Mouse (Mus musculus): ENCODE measurements at regions not wholly inside any gene's neighbourhood (a gene's known extent, or its start where the extent isn't known, plus 50 kb on each side); places are given as distances from the start of the nearest gene placed in this dataset.

DNA sequence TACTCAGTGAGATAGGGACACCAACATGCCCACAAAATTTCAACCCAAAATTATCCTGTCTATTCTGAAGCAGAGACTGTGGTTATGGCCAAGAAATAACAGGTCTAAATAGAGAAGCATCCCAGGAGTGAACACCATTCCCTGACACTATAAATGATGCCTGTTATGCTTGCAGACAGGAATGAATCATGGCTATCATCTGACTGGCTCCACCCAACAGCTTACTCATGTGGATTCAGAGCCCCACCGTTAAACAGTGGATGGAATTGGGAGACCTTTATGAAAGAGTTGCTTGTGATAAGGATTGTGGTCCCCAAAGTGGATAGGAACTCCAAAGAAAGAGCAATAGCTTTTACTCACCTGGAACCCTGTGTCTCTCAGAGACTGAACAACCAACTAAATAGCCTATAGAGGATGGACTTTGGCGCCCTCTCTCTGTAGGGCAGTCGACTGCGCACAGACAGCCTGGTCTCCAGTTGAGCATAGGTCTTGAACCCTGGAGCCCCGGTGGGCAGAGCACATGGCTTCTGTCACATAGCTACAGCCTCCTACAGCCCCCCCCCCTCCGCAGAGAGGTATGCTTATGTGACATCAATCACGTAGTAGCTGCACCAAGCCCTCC lies 1101.3 kb upstream of the Zeb2 start:
- no peak overlapping the region for H3K4me2 ChIP-seq (replicated peaks)
- no peak overlapping the region for H3K4me3 ChIP-seq
- no peak overlapping the region for H3K9ac ChIP-seq
- H3K27ac ChIP-seq, result no peak overlapping the region
- H3K4me1 ChIP-seq, result no peaks in the 10 kb centered on the region
- 86% methylated on average over 7 of the region's 7 CpGs for WGBS
- no peaks in the 10 kb centered on the region for H3K36me3 ChIP-seq
- H3K27me3 ChIP-seq (replicated peaks), result no peaks in the 10 kb centered on the region
- ATAC-seq (ENCODE audit: low FRiP score, low read depth), result no peak
- H3K9me3 ChIP-seq, result no peaks in the 10 kb centered on the region

DNA sequence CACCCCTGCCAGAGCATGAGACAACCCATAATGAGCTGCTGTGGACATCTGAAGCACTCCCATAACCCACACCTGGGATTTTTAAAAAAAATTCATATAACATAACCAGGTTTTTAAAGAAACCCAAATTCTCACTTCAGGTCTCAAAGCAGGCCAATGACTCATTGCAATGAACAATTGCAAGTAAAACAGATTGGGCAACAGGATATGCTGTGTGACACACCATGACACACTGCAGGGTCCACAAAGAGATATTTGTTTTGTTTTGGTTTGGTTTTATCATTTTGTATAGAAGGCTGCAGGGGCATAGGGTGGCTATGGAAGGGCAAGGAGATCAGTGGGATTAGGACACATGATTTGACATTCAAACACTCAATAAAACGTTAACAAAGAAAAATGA lies 1082.1 kb upstream of the Zeb2 start:
- WGBS, result 53% methylated on average over 1 of the region's 1 CpGs
- Histone ChIP-seq H3K4me1 (no peaks in the 10 kb centered on the region), H3K9ac (no peak overlapping the region), H3K9me3 (no peaks in the 10 kb centered on the region), H3K27ac (no peak overlapping the region), H3K4me2 (replicated peaks) (no peak overlapping the region), H3K36me3 (no peaks in the 10 kb centered on the region), H3K27me3 (replicated peaks) (no peaks in the 10 kb centered on the region), H3K4me3 (no peak overlapping the region)
- no peak for ATAC-seq (ENCODE audit: low FRiP score, low read depth)

DNA sequence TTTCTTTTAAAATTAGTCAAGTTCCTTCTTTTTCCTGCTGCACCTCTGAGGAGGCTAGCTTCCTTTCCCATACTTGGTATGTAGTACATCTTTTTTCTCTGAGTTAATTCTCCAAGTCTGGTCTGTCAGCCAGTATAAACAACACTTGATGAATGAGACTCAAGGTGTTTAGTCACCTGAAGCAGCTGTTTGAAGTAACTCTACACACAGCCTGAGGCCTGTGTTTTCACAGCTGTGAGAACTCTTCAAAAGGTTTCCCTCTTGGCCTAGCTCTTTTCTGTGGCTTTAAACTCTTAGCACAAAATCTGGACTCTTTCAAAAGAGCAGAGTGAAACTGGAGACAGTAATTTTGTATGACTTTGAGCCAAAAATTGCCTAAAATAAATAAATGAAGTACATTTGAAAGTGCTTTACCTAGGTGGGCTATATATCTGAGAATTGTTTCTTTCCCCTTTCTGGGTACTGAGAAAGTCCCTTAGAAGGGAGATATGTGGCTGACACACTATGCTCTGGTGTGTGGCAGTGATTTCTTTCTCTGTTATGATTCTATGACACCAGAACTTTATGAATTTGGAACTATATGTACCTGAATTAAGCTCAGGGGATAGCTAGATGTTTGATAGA lies 1070.2 kb upstream of the Zeb2 start:
- H3K27me3 ChIP-seq (replicated peaks), result no peaks in the 10 kb centered on the region
- no peaks in the 10 kb centered on the region for H3K4me1 ChIP-seq
- no peak overlapping the region for H3K4me3 ChIP-seq
- H3K27ac ChIP-seq, result no peak overlapping the region
- H3K4me2 ChIP-seq (replicated peaks), result no peak overlapping the region
- no peak for ATAC-seq (ENCODE audit: low FRiP score, low read depth)
- no peaks in the 10 kb centered on the region for H3K36me3 ChIP-seq
- no peaks in the 10 kb centered on the region for H3K9me3 ChIP-seq
- H3K9ac ChIP-seq, result no peak overlapping the region

DNA sequence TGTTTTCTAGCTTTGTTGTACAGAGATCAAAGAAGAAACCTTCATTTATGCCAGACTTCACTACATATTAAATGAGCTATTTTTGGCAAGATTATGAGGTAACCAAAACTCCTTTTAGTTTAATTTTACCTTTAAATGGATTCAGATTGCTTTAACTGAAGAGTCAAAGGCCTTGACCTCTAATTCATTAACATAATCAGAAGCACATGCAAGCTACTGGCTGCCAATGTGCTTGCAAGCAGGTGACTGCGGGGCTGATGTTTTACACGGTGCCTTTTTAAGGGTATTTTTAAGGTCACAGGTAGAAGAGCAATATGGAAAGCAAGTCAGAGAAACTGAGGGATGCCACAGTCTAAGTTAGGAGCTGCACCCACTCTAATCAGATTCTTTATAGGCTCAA lies 1066.0 kb upstream of the Zeb2 start:
- Histone ChIP-seq H3K9ac (no peak overlapping the region), H3K27ac (no peak overlapping the region), H3K9me3 (no peaks in the 10 kb centered on the region), H3K4me2 (replicated peaks) (no peak overlapping the region), H3K4me1 (no peaks in the 10 kb centered on the region), H3K4me3 (no peak overlapping the region), H3K27me3 (replicated peaks) (no peaks in the 10 kb centered on the region), H3K36me3 (no peaks in the 10 kb centered on the region)
- ATAC-seq (ENCODE audit: low FRiP score, low read depth), result no peak
- WGBS, result 82% methylated on average over 2 of the region's 2 CpGs

DNA sequence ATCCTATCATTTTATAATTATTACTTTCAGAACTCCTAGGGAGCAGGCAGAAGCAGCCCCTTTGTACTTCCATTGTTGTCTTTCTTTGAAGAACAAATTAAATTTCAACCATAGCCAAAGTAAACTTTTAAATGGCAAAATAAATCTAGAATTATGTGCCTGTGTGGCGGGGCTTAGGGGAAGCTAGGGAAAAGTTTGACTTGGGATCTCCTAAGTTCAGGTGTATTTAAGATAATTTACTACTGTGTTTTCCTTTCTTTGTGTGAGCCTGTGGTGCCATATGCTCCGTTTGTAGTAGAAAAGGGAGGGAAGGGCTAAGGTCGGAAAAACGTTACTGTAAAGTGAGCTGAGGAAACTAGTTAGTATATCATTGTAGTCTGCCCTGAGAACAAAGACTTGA lies 1062.5 kb upstream of the Zeb2 start:
- Histone ChIP-seq H3K9me3 (no peaks in the 10 kb centered on the region), H3K9ac (no peak overlapping the region), H3K27ac (no peak overlapping the region), H3K36me3 (no peaks in the 10 kb centered on the region), H3K4me3 (no peak overlapping the region), H3K4me2 (replicated peaks) (no peak overlapping the region), H3K4me1 (no peaks in the 10 kb centered on the region), H3K27me3 (replicated peaks) (no peaks in the 10 kb centered on the region)
- no peak for ATAC-seq (ENCODE audit: low FRiP score, low read depth)
- 57% methylated on average over 4 of the region's 4 CpGs for WGBS

DNA sequence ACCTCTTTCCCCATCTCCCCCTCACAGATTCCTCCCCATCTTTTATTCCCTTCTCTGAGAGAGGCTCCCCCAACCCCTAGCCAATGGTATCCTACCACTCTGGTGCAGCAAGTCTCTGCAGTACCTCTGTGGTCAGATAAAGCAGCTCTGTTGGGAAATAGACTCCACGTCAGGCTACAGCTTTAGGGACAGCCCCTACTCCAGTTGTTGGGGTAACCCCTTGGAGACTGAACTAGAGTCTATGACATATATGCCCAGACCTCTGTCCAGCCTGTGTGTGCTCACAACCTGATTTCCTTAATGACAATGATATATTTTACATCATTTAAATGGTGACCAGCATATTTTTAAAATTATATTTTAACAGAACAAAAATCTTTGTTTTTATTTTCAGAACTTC lies 1051.3 kb upstream of the Zeb2 start:
- H3K4me2 ChIP-seq (replicated peaks), result no peak overlapping the region

DNA sequence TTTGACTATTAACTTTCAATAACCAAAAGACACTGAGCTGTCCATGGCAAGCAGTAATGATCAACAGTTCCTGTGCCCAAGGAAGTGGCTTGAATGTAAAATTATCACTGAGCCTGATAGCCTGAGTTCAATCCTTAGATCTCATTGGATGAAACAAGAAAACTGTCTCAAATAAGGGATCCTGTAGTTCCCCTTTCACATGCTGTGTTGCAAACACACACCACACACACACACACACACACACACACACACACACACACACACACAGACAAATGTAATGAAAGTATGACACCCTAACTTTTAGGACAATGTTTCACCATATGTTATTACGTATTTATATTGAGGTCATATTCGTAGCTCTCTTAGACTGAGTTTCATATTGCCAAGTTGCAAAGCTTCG lies 1032.7 kb upstream of the Zeb2 start:
- Histone ChIP-seq H3K4me1 (no peaks in the 10 kb centered on the region), H3K9ac (no peak overlapping the region), H3K4me2 (replicated peaks) (no peak overlapping the region), H3K9me3 (no peaks in the 10 kb centered on the region), H3K36me3 (no peaks in the 10 kb centered on the region), H3K4me3 (no peak overlapping the region), H3K27me3 (replicated peaks) (no peaks in the 10 kb centered on the region), H3K27ac (no peak overlapping the region)
- WGBS, result 95% methylated on average over 3 of the region's 3 CpGs
- ATAC-seq (ENCODE audit: low FRiP score, low read depth), result no peak

More for the DNA sequence above, 1051.3 kb upstream of the Zeb2 start:
- no peak overlapping the region for H3K4me3 ChIP-seq
- H3K27me3 ChIP-seq (replicated peaks), result no peaks in the 10 kb centered on the region
- H3K27ac ChIP-seq, result no peak overlapping the region
- no peaks in the 10 kb centered on the region for H3K36me3 ChIP-seq
- 69% methylated on average over 1 of the region's 1 CpGs for WGBS
- no peak overlapping the region for H3K9ac ChIP-seq
- H3K9me3 ChIP-seq, result no peaks in the 10 kb centered on the region
- ATAC-seq (ENCODE audit: low FRiP score, low read depth), result no peak
- no peaks in the 10 kb centered on the region for H3K4me1 ChIP-seq

DNA sequence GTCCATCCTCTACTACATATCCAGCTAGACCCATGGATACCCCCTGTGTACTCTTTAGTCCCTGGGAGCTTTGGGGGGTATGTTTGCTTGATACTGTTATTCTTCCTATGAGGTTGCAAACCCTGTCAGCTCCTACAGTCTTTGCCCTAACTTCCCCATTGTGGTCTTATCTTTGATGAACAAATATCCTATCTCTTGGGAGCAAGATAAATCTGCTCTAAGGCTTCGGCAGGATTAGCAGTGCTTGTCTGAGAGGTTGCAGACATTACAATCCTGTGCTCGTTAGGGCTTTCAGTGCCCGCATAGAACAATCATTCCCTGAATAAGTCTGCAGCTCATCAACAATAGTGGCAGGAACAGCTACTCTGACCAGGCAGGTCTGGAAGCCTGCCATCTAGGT lies 1002.7 kb upstream of the Zeb2 start:
- H3K27ac ChIP-seq, result no peak overlapping the region
- no peak overlapping the region for H3K4me2 ChIP-seq (replicated peaks)
- H3K27me3 ChIP-seq (replicated peaks), result no peaks in the 10 kb centered on the region
- ATAC-seq (ENCODE audit: low FRiP score, low read depth), result no peak
- H3K36me3 ChIP-seq, result no peaks in the 10 kb centered on the region
- no peak overlapping the region for H3K4me3 ChIP-seq
- no peaks in the 10 kb centered on the region for H3K9me3 ChIP-seq
- 80% methylated on average over 3 of the region's 3 CpGs for WGBS
- H3K9ac ChIP-seq, result no peak overlapping the region
- H3K4me1 ChIP-seq, result no peaks in the 10 kb centered on the region

DNA sequence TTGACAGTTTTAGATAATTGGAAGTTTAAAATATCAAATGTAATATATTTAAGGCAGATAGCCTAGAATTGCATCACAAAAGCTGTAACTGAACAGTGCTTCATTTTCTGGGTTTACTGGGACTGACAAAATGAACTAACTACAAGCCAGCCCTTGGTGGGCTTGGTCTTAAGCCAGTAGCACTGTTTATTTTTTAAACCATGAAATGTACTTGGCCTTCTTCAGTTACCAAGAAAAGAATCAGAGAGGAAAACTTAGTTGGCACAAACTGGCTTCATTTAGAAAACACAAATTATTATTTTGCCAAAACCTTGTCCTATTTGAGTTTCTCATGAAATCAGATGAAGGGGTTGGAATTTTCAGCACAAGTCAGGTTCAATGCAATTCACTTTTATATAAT lies 989.8 kb upstream of the Zeb2 start:
- Histone ChIP-seq H3K4me1 (no peaks in the 10 kb centered on the region), H3K9me3 (no peaks in the 10 kb centered on the region), H3K9ac (no peak overlapping the region), H3K27me3 (replicated peaks) (no peaks in the 10 kb centered on the region), H3K4me2 (replicated peaks) (no peak overlapping the region), H3K4me3 (no peak overlapping the region), H3K27ac (no peak overlapping the region), H3K36me3 (no peaks in the 10 kb centered on the region)
- no peak for ATAC-seq (ENCODE audit: low FRiP score, low read depth)

DNA sequence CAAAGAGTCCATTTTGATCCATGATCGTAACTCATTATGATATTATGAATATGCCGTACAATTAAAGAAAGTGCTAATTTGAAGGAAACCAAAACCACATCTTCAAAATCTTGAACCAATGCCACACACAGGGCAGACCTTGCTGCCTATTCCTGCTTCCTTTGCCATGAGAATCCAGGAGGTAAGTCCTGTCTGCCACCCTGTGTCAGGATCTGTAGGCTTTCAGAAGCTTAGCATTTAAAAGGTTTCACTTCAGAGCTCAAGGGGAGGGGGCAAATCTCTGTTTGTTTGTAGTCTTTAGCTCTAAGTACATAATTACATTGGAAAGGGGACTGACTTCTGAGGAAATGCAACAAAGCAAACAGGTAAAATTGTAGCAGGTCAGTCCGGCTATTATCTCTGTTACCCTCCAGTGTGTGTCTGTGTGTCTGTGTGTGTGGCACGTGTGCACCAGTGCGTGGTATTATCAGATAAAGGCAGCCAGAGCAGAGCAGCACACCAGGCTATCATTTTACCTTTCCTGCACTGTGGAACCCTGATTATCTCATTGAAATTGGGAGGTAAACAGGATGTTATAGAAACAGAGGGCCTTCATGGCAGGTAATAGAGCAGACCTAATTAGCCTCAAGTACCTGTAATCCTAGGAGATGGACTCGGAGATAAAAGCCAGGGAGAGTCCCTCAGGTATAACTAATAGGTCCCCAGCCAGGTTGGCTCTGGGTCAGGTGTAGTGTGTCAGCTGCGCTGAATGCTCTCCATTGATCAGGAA lies 948.0 kb upstream of the Zeb2 start:
- 77% methylated on average over 7 of the region's 7 CpGs for WGBS
- Histone ChIP-seq H3K27me3 (replicated peaks) (no peaks in the 10 kb centered on the region), H3K9ac (no peak overlapping the region), H3K4me2 (replicated peaks) (no peak overlapping the region), H3K9me3 (no peaks in the 10 kb centered on the region), H3K36me3 (no peaks in the 10 kb centered on the region), H3K27ac (no peak overlapping the region), H3K4me1 (no peaks in the 10 kb centered on the region), H3K4me3 (no peak overlapping the region)
- no peak for ATAC-seq (ENCODE audit: low FRiP score, low read depth)

DNA sequence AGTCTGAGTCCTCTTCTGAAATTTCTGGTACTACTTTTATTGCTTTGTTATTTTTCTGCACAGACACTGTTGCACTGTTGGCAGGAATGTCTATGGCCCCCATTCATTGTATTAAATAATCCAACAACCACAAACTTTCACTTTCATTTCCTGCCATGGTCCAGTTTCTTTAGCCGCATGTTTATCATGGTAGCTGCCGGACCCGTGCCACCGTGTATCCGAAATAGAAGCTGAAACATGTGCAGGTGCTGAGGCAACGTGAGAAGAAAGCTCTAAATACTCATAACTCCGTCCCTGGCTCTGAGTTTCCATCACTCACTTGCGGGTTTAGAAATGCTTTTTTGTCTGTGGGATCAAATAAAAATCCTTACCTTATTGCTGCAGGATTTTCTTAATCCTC lies 938.5 kb upstream of the Zeb2 start:
- H3K27ac ChIP-seq, result no peak overlapping the region
- no peak for ATAC-seq (ENCODE audit: low FRiP score, low read depth)
- WGBS, result 90% methylated on average over 8 of the region's 8 CpGs

DNA sequence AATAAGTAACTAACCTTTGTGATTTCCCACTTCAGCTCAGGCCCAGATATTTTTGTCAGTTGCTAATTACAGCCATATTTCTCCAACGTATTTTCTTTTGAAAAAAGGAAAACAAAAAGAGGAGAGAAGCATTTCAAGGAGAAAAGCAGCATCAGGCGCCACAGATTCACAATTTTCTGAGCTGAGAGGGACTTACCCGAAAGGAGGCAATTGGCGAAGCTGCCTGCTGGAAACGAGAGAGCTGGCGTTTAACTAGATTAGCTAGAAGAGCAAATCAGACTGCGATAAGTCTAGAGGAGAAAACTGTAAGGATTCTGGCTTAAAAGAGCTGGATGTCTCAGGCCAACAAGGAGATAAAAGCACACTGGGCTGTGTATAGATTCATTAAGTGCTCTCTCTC lies 937.7 kb upstream of the Zeb2 start:
- Histone ChIP-seq H3K9ac (no peak overlapping the region), H3K9me3 (no peaks in the 10 kb centered on the region), H3K27ac (no peak overlapping the region), H3K36me3 (no peaks in the 10 kb centered on the region), H3K27me3 (replicated peaks) (no peaks in the 10 kb centered on the region), H3K4me3 (no peak overlapping the region), H3K4me1 (no peaks in the 10 kb centered on the region), H3K4me2 (replicated peaks) (no peak overlapping the region)
- ATAC-seq (ENCODE audit: low FRiP score, low read depth), result no peak
- WGBS, result 74% methylated on average over 7 of the region's 7 CpGs

More for the DNA sequence above, 938.5 kb upstream of the Zeb2 start:
- Histone ChIP-seq H3K9ac (no peak overlapping the region), H3K4me2 (replicated peaks) (no peak overlapping the region), H3K9me3 (no peaks in the 10 kb centered on the region), H3K4me3 (no peak overlapping the region), H3K4me1 (no peaks in the 10 kb centered on the region), H3K36me3 (no peaks in the 10 kb centered on the region), H3K27me3 (replicated peaks) (no peaks in the 10 kb centered on the region)

DNA sequence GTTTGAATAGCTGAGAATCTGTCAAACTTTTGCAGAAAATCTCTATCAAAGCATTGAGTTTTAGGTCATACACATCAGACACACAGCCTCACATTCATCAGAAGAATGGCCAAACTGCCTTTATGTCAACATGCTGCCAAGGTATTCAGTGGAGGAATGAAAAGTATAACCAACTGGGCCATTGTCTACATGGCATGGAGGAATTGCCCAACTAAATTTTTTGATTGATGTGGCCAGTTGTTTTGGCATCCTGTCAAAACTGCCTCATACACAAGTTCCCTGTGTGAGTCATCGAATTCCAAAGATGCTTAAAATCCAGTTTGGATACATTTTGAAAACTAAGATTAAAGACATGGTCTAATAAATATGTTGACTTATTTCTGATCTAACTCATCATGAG lies 904.7 kb upstream of the Zeb2 start:
- Histone ChIP-seq H3K9ac (no peak overlapping the region), H3K27me3 (replicated peaks) (no peaks in the 10 kb centered on the region), H3K36me3 (no peaks in the 10 kb centered on the region), H3K4me2 (replicated peaks) (no peak overlapping the region), H3K4me3 (no peak overlapping the region), H3K27ac (no peak overlapping the region), H3K4me1 (no peaks in the 10 kb centered on the region), H3K9me3 (no peaks in the 10 kb centered on the region)
- ATAC-seq (ENCODE audit: low FRiP score, low read depth), result no peak
- 86% methylated on average over 1 of the region's 1 CpGs for WGBS

Measured in neural tube, embryonic 12.5 days (tissue).